Mouse (Mus musculus) liver, adult 2 months (tissue): ENCODE data around the gene Wfdc3. TPM values are rescaled to one million over a fixed set of nuclear protein-coding genes. Genes with fewer than 3 reads are reported as not detected.

Source experiments
- DNase-seq: peaks from one replicate; pipeline ENCODE4 v3.0.0-alpha.2; 2011; ENCODE audit warnings: low read depth, low spot score; ENCODE audit errors: extremely low read depth
- H3K27ac ChIP-seq: fragments of 200-500 bp; replicated peaks from 2 replicates; pipeline ENCODE4 v1.5.1; 2012; ENCODE audit warnings: low read depth, mild to moderate bottlenecking, control low read depth, inconsistent platforms, low read length; ENCODE audit not compliant: insufficient read depth
- H3K27me3 ChIP-seq: fragments of 200-500 bp; 2 replicates; pipeline ENCODE4 v1.6.1; 2012; ENCODE audit warnings: mild to moderate bottlenecking, moderate library complexity, low read length, inconsistent platforms; ENCODE audit not compliant: control insufficient read depth, insufficient read depth
- H3K36me3 ChIP-seq: fragments of 200-500 bp; 2 replicates; pipeline ENCODE4 v1.6.1; 2012; ENCODE audit warnings: low read length, inconsistent platforms; ENCODE audit not compliant: control insufficient read depth, insufficient read depth
- H3K4me1 ChIP-seq: fragments of 200-500 bp; 2 replicates; pipeline ENCODE4 v1.6.1; 2011; ENCODE audit warnings: low read length; ENCODE audit not compliant: control insufficient read depth, insufficient read depth
- H3K4me3 ChIP-seq: fragments of 200-500 bp; 2 replicates; pipeline ENCODE4 v1.5.1; 2011; ENCODE audit warnings: low read depth, mild to moderate bottlenecking, control low read depth, low read length, moderate library complexity; ENCODE audit not compliant: insufficient read depth
- H3K79me2 ChIP-seq: fragments of 200-500 bp; 2 replicates; pipeline ENCODE4 v1.6.1; 2012; ENCODE audit warnings: inconsistent platforms, mild to moderate bottlenecking, low read length, moderate library complexity; ENCODE audit not compliant: control insufficient read depth, insufficient read depth
- H3K9ac ChIP-seq: fragments of 200-500 bp; 2 replicates; pipeline ENCODE4 v1.6.1; 2012; ENCODE audit warnings: low read depth, mild to moderate bottlenecking, control low read depth, inconsistent platforms, low read length
- CTCF ChIP-seq: fragments of 200-500 bp; IDR thresholded peaks from 2 replicates; pipeline ENCODE4 v1.5.1; 2011; ENCODE audit warnings: low read depth, low read length, control low read depth
- POLR2A ChIP-seq: fragments of 200-500 bp; IDR thresholded peaks from 2 replicates; pipeline ENCODE4 v1.6.1; 2011; ENCODE audit warnings: low read length, control low read depth; ENCODE audit not compliant: insufficient read depth; ENCODE audit errors: extremely low read depth
- WGBS: fragments of 180-500 bp; shearing (Covaris S2); methylation state at CpG from one replicate; pipeline ENCODE4 v1.1.7; 2018; 5-methylcytosine and 5-hydroxymethylcytosine counted together
- polyA plus RNA-seq: library from polyadenylated mRNA; depleted of rRNA; stranded (reverse); fragments of >200 nt; gene quantifications from 2 replicates; pipeline ENCODE4 v1.2.3, GENCODE M21; 2012
- total RNA-seq: library from RNA; depleted of rRNA; stranded (reverse); fragments of >200 nt; gene quantifications from 2 replicates; pipeline ENCODE4 v1.2.3, GENCODE M21; 2014

Wfdc3 gene
- total and polyA plus RNA-seq, 2 experiments: 0.07 to 0.09 TPM

GRCm38 (mm10) chr2:164739876-164740275, 5.9 kb downstream of the Wfdc3 start:
- Histone ChIP-seq H3K4me1 (no peaks in the 10 kb centered on the region), H3K27me3 (no peaks in the 10 kb centered on the region), H3K36me3 (no peaks in the 10 kb centered on the region), H3K9ac (no peak overlapping the region), H3K4me3 (no peak overlapping the region), H3K79me2 (no peaks in the 10 kb centered on the region), H3K27ac (no peak overlapping the region)
- 62% methylated on average over 7 of the region's 7 CpGs for WGBS
- no peak for DNase-seq
- TF ChIP-seq CTCF: no peak
- TF ChIP-seq POLR2A: no peak

GRCm38 (mm10) chr2:164737377-164738090, 8.2 kb downstream of the Wfdc3 start:
- no peak for DNase-seq

GRCm38 (mm10) chr2:164735446-164735845, 10.3 kb downstream of the Wfdc3 start:
- Histone ChIP-seq H3K36me3 (no peaks in the 10 kb centered on the region), H3K27ac (no peak overlapping the region), H3K4me3 (no peak overlapping the region), H3K4me1 (no peaks in the 10 kb centered on the region), H3K27me3 (no peaks in the 10 kb centered on the region), H3K79me2 (no peaks in the 10 kb centered on the region), H3K9ac (no peak overlapping the region)
- no peak for DNase-seq
- 94% methylated on average over 5 of the region's 5 CpGs for WGBS
- TF ChIP-seq POLR2A: no peak
- no peak for TF ChIP-seq CTCF

More at GRCm38 (mm10) chr2:164737377-164738090, 8.2 kb downstream of the Wfdc3 start:
- no peak overlapping the region for H3K27ac ChIP-seq
- 89% methylated on average over 3 of the region's 3 CpGs for WGBS
- H3K79me2 ChIP-seq: no peaks in the 10 kb centered on the region
- no peak overlapping the region for H3K9ac ChIP-seq
- H3K4me3 ChIP-seq: no peak overlapping the region
- no peaks in the 10 kb centered on the region for H3K27me3 ChIP-seq
- TF ChIP-seq POLR2A (no peak), CTCF (no peak)
- no peaks in the 10 kb centered on the region for H3K36me3 ChIP-seq
- no peaks in the 10 kb centered on the region for H3K4me1 ChIP-seq

GRCm38 (mm10) chr2:164734839-164735238, 10.9 kb downstream of the Wfdc3 start:
- DNase-seq: no peak

GRCm38 (mm10) chr2:164733259-164733658, 12.5 kb downstream of the Wfdc3 start:
- no peak overlapping the region for H3K9ac ChIP-seq
- H3K4me3 ChIP-seq: no peak overlapping the region
- TF ChIP-seq POLR2A: no peak
- no peak for TF ChIP-seq CTCF
- no peaks in the 10 kb centered on the region for H3K79me2 ChIP-seq
- no peak for DNase-seq
- H3K27me3 ChIP-seq: no peaks in the 10 kb centered on the region
- no peak overlapping the region for H3K27ac ChIP-seq
- WGBS: 83% methylated on average over 2 of the region's 2 CpGs
- H3K4me1 ChIP-seq: no peaks in the 10 kb centered on the region
- H3K36me3 ChIP-seq: no peaks in the 10 kb centered on the region

More at GRCm38 (mm10) chr2:164734839-164735238, 10.9 kb downstream of the Wfdc3 start:
- Histone ChIP-seq H3K27me3 (no peaks in the 10 kb centered on the region), H3K36me3 (no peaks in the 10 kb centered on the region), H3K4me3 (no peak overlapping the region), H3K79me2 (no peaks in the 10 kb centered on the region), H3K4me1 (no peaks in the 10 kb centered on the region), H3K27ac (no peak overlapping the region), H3K9ac (no peak overlapping the region)
- 90% methylated on average over 5 of the region's 5 CpGs for WGBS
- TF ChIP-seq POLR2A: no peak
- TF ChIP-seq CTCF: no peak

GRCm38 (mm10) chr2:164731719-164732118, 14.0 kb downstream of the Wfdc3 start:
- WGBS: 85% methylated on average over 5 of the region's 5 CpGs
- H3K36me3 ChIP-seq: no peaks in the 10 kb centered on the region
- no peak for DNase-seq

More at GRCm38 (mm10) chr2:164731719-164732118, 14.0 kb downstream of the Wfdc3 start:
- H3K79me2 ChIP-seq: no peaks in the 10 kb centered on the region
- no peak for TF ChIP-seq POLR2A
- no peak for TF ChIP-seq CTCF
- no peak overlapping the region for H3K9ac ChIP-seq
- no peaks in the 10 kb centered on the region for H3K4me1 ChIP-seq
- no peak overlapping the region for H3K27ac ChIP-seq
- no peaks in the 10 kb centered on the region for H3K27me3 ChIP-seq
- H3K4me3 ChIP-seq: no peak overlapping the region
